Mouse (Mus musculus) forelimb bud, embryonic 11.5 days (tissue): ENCODE measurements at regions not wholly inside any gene's neighbourhood (a gene's known extent, or its start where the extent isn't known, plus 50 kb on each side); places are given as distances from the start of the nearest gene placed in this dataset.
A peak's percentile ranks its signal among the peaks of the same experiment; 100 is the strongest.

ENCODE experiments used
- DNase-seq: peaks from one replicate; pipeline ENCODE4 v3.0.0-alpha.2; 2012; ENCODE audit warnings: low read depth, low spot score

DNA sequence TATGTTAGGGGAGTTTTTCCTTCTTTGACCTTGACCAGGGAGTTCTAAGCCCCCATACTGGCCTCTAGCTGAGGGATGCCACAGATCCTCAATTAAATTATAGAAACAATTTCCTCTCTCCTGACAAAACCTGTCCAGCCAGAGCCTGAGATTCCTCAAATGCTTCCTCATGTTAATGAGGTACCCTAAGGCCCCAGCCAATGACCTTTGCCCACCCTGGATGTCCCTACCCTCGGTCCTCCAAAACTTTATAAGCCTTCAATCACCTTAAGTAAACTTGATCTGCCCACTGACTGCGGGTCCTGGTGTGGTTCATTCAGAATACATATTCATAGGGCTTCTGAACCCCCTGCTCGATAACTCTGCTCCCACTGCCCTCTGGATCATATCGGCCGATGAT, 227.7 kb upstream of the Vstm2b start:
- no peak for DNase-seq

DNA sequence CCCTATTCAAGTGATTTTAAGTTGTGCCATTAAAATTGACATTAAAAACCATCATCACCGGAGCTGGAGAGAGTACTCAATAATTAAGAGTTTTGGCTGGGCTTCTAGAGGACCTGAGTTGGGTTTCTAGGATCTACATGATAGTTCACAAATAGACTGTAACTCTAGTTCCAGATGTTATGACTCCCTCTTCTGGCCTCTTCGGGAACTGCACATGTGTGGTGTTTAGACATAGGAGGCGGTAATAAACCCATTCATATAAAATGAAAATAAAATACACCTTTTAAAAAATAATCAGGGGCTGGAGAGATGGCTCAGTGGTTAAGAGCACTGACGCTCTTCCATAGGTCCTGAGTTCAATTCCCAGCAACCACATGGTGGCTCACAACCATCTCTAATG, 227.1 kb upstream of the Vstm2b start:
- DNase-seq: no peak

DNA sequence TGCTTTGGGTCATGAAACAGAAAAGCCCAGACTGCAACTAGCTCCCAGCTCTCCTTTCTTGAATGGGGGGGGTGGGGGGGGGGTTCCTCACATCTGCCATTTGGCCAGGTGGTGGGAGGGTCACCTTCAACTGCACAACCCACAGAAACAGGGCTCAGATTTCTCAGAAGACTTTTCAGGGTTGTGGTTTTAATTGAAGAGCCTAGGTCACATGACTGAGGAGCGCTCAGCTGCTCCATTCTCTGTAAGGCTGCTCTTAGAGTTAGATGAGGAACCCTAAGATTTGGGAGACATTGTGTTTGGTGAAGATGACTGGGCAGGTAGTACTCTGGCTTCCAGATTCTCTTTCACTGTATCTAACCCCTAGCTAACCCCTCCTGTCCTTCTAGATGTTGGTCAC, 225.8 kb upstream of the Vstm2b start:
- no peak for DNase-seq

DNA sequence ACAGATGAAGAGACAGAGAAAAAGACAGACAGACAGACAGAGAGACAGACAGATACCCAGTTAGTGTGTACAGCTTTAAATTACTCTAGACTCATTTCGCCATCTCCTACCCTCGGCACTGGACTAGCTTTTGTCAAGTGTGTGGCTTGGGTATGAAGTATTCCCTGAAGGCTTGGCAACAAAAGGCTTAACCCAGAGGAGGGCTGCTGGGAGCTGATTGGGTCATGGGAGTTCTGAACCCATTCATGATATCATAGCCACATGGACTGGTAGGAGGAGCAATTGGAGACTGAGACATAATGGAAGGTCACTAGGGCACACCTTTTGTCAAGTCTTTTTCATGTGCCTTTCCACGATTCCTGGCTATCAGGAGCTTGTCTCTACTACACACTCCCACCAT, 223.7 kb upstream of the Vstm2b start:
- DNase-seq: no peak

DNA sequence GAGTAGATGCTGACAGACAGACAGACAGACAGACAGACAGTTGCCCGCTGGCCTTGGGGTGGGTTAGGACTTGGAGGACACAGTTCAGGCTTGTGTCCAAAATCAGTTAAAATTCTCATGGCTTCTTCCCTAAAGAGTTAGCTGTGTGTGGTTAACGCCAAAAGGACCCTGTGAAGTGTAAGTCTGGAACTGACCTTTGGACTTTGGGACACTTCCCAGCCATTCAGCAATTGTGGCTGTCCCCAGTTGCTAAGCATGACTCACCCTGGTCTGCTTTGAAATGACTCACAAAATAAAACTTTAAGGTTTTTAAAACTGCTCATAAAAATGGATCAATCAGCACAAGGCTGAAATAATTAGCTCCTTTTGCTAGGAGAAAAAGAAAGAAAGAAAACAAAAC, 220.5 kb upstream of the Vstm2b start:
- DNase-seq: no peak

DNA sequence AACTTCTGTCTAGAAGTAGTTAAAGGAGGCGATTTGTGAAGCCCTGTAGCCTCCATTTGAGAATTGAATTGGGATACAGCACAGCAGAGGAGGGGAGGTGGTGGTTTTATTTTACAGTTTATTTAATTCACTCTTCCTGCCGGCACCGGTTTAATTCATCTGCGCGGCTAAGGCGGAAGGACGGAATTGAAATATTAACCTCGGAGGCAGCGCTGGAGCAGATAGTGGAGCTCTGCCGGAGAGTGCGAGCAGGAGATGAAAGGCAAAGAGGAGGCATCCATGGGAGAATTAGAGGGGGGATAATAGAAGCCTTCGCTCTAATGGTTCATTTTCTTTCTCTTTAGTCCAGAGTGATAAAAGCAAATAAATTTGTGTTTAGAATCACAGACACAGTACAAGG, 217.6 kb upstream of the Vstm2b start:
- no peak for DNase-seq

DNA sequence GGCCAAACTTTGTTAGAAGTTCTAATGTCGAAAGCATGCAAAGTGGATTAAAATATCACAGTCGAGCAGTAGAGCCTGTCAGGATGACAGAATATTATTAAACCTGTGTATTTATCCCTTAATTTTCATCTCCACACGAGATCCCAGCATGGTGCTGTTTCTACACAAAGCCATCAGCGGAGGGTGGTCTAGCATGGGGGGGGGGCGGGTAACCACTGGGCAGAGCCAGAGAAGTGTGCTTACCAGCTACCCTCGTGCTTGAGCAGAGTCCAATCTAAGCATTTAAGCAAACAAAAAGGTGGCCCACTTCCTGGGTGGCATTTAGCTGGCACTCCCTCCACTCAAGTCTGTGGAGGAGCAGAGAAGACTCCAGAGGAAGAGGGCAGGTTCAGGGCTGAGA, 217.1 kb upstream of the Vstm2b start:
- no peak for DNase-seq

DNA sequence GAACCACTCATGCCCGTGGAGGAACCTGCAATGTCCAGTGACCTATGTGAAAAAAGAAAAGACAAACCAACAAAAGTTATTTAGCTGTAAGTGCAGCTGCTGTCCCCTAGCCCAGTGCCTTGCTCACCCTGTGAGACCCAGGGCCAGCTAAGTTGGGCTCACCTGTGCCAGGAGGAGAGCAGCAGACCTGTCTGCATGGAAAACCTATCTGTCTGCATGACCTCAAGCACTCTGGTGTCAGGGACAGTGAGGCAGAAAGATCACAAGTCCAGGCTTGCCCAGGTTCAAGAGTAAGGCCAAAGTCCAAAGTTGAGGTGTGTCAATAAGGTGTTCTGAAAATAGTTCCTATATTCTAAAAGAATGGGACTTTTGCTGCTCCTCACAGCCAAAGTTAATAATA, 215.0 kb upstream of the Vstm2b start:
- no peak for DNase-seq

DNA sequence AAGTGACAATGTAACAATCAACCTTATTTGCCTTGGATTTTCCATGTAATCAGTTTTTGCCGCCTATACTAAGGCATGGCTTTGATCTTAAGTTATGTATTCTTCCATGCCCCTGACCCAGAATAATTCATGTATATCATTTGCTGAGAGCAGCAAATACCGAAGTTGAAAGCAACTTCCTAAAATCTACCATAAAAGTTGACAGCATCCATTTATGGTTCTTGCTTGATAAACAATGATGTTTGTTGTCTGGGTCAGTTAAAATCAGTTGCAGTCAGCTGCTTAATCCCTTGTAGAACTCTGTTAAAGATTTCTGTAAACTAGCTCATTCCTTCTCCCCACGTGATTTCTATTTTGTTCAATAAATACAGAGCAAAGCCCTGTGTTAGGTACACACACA, 214.5 kb upstream of the Vstm2b start:
- DNase-seq: no peak

DNA sequence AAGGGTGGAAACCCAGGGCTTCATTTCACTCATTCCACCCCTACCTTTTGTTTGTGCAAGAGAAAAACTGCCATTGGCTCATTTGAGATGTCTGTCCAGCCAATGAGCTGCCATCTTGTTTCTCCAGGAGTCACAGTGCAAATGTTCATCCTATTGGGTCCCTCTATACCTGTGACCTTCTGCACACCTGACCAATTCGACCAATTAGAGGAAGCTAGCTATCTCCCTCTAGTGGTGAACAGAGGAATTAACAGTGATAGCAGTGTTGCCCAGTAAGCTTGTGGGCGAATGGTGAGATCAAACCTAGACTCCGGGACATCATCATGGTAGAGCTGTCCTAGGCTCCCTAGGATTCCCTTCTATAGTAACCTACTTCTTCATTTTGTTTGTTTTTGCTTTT, 211.1 kb upstream of the Vstm2b start:
- DNase-seq: no peak

DNA sequence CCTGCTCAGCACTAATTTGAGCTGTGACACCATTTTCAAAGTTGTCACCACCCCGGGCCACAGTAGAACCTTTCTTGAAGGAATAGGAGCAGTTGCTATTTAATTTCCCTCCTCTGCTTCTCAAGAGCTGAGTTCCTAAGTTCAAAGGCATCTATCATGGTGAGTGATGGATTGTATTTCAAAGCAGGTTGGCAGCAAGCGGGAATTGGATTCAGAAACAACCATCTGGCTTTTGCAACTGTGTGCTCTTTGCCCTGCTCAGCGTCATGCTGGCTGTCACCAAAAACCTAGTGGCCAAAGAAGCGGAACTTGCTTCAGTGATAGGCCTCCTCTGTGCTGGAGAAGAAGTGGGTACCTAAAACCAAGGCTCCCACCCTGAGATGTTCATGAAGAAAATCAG, 209.6 kb upstream of the Vstm2b start:
- DNase-seq: peak; percentile 16

DNA sequence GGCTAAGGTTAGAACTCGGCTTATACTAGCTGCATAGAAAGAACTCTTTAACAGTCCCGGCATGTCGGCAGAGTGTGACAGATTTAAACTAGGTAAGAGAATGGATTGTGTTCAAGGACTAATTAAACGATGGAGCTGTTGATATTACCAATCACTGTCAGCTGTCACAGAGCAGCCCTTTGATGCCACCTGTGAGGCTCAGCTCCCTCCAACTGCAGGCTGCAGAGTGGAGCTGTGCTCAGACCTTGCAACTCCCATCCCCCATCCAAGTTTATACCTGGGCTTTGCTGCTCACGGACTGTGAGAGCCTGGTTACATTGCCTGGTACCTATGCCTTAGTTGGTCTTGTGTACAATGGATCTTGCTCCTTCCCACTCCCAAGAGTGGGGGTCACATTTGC, 204.4 kb upstream of the Vstm2b start:
- no peak for DNase-seq

DNA sequence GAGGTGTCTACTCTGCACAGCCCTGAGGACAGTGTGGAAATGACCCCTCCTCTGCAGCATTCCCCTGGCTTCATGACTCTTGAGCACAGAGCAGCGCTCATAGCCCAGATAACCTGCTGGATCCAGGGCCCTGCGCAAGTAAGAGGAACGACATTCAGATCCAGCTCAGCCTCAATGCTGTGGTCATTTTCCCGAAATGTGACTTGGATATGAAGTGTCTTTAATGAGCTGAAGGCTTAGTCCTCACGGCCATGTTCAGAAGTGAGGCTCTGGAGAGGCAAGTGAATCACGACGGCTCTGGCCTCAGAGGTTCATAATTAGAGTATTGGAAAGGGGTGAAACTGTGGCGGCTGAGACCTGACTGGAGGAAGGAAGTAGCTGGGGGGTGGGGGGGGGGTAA, 200.6 kb upstream of the Vstm2b start:
- DNase-seq: no peak

DNA sequence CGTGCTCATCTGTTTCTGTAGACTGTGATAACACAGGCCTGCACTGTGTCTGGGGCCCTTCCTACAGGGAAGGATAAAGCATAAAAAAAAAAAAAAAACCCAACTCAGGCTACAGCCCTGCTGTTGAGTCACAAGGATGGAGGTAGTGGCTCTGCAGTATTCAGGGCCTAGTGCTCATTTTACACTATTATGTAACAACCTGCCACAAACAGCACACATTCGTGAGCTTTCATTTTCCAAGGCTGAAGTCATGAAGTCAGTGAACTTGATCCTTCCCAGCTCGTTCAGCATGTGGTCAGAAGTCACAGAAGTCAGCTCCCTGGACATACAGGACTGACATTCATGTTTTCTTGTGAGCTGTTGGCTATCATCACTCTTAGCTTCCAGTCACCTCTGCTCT, 199.8 kb upstream of the Vstm2b start:
- DNase-seq: no peak

DNA sequence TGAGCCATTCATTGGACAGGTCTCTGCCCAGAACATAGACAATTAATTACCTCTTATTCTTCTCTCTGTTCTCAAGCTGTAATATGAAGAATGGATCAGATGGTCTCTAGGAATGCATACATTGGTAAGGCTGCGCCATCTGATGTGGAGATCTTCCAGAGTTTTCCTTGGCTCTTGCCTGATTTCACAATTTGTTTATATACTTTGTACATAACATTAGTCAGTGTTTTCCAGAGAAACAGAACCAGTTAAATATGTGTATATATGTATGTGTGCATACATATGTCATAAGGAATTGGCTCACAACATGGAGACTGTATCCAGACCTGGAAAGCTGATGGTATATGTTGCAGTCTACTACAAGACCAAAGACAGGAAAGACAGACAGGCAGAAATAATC, 198.5 kb upstream of the Vstm2b start:
- DNase-seq: no peak

DNA sequence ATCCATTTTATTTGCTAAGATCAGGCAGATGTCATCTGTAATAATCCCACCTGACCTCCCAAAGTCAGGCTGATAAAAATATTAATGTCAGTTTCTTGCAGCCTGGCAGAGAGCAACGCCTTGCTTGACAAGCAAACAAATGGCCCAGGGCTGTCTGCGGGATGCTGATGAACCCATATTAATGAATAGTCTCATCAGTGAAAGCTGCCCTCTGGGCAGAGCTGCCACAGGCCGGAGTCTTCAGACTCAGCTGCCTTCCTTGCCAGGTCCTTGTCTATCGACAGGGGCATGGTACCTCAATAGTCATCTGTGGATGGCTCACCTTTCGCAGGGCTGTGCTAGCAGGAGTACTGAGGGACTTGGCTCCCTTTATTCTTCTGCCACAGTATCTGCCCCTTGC, 197.5 kb upstream of the Vstm2b start:
- DNase-seq: no peak

DNA sequence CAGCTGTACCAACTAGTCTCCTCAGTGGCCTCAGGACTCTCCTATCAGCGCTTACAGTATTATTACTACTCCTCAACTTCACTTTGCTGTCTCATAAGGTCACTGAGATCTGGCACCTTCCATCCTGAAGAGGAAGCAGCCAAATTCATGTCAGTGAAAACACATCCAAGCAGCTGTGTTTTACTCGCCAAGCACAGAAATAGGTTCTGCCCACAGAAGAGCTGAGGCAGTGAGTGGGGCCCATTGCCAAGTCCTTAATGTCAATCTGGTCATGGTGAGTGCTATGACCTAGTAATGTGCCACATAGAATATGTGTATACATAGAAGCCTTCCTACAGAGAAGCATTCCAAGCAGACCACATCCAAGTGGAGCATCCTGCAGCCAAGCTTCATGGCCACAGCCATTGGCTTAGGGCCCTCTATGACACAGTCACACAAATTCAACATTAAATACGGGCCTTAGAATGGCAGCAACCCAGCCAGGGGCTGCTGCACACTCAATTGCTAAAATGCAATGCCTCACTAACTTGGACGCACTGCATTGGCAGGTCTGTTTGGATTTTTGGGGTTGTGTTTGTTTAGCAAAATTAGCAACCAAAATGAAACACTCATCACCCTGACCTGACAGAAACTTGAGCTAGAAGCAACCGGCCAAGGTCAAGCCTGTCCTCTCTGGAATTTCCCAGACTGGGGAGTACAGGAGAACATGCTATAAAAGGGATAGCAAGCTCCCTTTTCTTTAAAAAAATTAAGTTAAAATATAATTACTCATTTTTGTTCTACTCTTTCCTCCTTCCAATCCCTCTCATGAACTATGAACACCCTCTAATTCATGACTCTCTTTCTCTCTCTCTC, 195.7 kb upstream of the Vstm2b start:
- DNase-seq: no peak

DNA sequence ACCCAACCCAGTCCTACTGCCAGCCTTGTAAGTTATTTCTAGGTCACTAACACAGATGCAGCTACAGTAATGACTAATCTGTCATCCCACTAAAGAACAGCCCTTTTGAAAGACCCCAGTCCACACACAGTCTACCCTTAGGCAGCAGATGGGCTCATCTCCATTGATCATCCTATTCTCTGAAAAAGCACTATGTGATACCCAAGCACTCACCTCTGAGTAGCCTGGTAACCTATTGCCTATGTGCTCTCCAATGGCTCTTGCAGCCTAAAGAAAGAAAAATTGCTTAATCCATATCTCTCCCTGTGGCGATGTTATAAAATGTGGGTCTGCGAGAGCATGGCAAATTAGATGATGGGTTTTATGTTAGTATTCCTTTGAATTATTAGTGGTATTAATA, 189.9 kb upstream of the Vstm2b start:
- no peak for DNase-seq

DNA sequence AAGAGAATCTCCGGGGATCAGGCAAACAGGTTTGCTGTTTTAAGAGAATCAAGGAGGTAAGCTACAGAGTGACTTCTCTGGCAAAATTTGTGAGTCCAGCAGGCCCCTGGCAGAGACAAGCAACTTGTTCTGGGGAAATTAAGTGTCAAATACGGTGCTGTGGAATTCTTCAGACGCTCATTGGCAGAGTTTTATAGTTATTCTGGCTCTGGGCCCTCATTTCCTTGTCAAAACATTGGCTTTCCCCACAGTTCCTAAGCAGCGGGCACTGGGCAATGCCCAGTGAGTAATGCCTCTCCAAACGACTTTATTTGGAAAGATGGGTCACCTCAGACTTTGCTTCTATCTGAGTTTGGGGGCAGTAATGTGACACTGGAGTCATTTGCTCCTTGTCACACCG, 180.1 kb upstream of the Vstm2b start:
- DNase-seq: no peak

DNA sequence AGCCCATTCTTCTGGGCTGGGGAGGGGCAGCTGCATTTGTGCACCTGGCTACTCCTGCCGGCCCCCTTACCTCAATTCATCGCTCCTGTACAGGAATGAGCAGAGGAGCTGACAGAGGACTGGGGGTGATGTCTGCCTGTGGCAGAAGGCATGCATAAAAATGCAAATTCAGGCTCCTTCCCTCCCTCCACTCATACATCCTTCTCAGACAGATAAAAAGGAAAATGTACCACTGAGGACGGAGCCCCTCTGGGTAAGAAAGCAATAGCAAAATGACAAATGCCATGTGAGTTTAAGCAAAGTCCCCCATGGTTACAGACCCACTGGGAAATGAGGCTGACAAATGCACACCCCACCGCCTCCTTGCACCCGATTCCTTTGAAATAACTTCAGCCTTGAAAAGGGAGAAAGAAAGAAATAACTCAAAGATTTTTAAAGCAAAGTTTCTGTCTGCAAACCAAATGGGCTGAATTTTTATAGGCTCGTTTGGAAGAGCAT, 161.1 kb upstream of the Vstm2b start:
- no peak for DNase-seq

DNA sequence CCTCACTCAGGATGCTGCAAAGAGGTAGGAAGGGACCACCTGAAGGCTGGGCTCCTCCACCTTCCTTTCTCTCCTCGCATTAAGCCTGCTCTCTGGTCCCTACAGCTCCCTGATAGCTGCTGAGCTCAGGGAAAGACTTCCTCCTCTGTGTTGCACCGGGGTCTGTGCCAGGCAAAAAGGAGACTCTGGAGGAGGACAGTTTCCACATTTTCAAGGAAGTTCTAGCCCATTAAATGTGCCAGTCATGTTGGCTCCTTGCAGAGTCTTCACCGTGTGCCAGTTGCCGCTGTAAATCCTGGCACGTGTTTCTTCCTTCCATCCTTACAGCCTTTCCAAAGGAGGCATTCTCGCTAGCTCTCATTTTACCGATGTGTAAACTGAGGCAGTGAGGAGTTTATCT, 160.6 kb upstream of the Vstm2b start:
- no peak for DNase-seq

DNA sequence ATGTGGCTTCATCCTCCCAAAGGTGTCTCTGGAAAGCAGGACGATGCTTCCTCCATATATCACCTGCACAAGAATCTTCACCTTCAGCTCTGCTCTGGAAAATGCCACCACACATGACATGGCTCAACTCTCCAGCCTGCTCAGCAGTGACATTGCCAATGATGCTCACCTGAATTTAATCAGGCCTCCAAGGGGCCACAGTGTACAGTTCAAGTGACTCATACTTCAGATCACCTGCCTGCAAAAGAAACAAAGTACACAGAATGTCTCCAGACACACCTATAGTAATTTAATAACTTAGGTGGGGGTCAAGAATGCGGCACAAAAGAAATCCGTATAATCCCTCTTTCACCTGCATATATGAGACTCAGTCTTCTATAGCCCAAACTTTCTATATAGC, 160.0 kb upstream of the Vstm2b start:
- no peak for DNase-seq

DNA sequence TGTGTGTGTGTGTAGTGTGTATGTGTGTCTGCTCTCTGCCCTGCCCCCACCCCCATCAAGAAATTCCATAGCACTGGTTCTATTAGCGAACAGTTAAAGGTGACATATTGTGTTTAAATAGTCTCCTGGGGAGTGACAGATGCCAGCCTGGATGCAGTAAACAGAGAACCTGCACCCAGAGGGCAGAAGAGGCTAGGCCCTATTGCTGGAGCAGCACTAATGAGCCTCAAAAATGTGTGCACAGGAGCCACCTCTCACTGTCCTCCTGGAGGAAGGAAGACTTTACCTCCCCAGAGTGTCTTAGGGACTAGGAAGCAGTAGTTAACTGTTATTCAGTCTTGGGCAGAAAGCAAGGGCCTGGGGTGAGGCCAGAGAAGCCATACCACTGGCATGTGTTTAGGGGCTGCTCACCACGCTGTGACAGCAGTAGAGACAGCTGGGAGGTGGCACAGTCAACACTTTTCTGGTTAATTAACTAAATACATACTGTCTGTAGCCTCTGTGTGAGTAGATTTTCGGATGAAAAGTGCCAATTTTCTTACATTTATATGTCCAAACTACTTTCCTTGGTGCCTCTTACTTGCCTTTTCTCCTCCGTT, 155.5 kb upstream of the Vstm2b start:
- no peak for DNase-seq
